Mouse (Mus musculus) heart, embryonic 14.5 days (tissue): ENCODE measurements at regions not wholly inside any gene's neighbourhood (a gene's known extent, or its start where the extent isn't known, plus 50 kb on each side); places are given as distances from the start of the nearest gene placed in this dataset.

Source experiments
- ATAC-seq: fragments of 200-750 bp; cut with Nextera tagmentation; 2 replicates; pipeline ENCODE4 v1.8.0; 2017; ENCODE audit warnings: low read depth, moderate TSS enrichment; ENCODE audit not compliant: insufficient number of reproducible peaks, insufficient read depth, low FRiP score
- H3K27ac ChIP-seq, 2 experiments: fragments of 200-500 bp in 1 of 2; fragments of 300-500 bp in 1 of 2; sonication (generic) in 1 of 2; replicated peaks in 1 of 2; 2 replicates each; pipeline ENCODE4 v1.5.1; 2012 to 2014; ENCODE audit warnings: low read depth in 2 of 2, low read length in 2 of 2, control low read depth in 1 of 2, mild to moderate bottlenecking in 1 of 2, mixed read lengths in 1 of 2; ENCODE audit not compliant: control insufficient read depth in 1 of 2, insufficient read depth in 1 of 2
- H3K27me3 ChIP-seq: fragments of 300-500 bp; sonication (generic); 2 replicates; pipeline ENCODE4 v1.6.1; 2014; ENCODE audit warnings: mild to moderate bottlenecking, low read length, control low read depth; ENCODE audit not compliant: control insufficient read depth, insufficient read depth
- H3K36me3 ChIP-seq: fragments of 300-500 bp; sonication (generic); 2 replicates; pipeline ENCODE4 v1.6.1; 2014; ENCODE audit warnings: mild to moderate bottlenecking, control low read depth, low read length, mixed read lengths; ENCODE audit not compliant: control insufficient read depth, insufficient read depth
- H3K4me1 ChIP-seq, 2 experiments: fragments of 200-500 bp in 1 of 2; fragments of 300-500 bp in 1 of 2; sonication (generic) in 1 of 2; 2 replicates each; pipeline ENCODE4 v1.6.1; 2012 to 2014; ENCODE audit warnings: low read length in 2 of 2, control low read depth in 1 of 2, mixed read lengths in 1 of 2; ENCODE audit not compliant: control insufficient read depth in 2 of 2, insufficient read depth in 2 of 2
- H3K4me2 ChIP-seq: fragments of 300-500 bp; sonication (generic); 2 replicates; pipeline ENCODE4 v1.6.1; 2014; ENCODE audit warnings: mild to moderate bottlenecking, low read length
- H3K4me3 ChIP-seq, 2 experiments: fragments of 200-500 bp in 1 of 2; fragments of 300-500 bp in 1 of 2; sonication (generic) in 1 of 2; 2 replicates each; pipeline ENCODE4 v1.5.1; 2012 to 2014; ENCODE audit warnings: low read length in 2 of 2, mild to moderate bottlenecking in 2 of 2, control low read depth in 1 of 2, low read depth in 1 of 2, moderate library complexity in 1 of 2; ENCODE audit not compliant: control insufficient read depth in 1 of 2, insufficient read depth in 1 of 2
- H3K9ac ChIP-seq: fragments of 300-500 bp; sonication (generic); 2 replicates; pipeline ENCODE4 v1.6.1; 2014; ENCODE audit warnings: mild to moderate bottlenecking, low read length
- H3K9me3 ChIP-seq: fragments of 300-500 bp; sonication (generic); 2 replicates; pipeline ENCODE4 v1.6.1; 2016; ENCODE audit warnings: low read length, control low read depth; ENCODE audit not compliant: control insufficient read depth
- WGBS: fragments of 180-500 bp; shearing (Covaris S2); extraction: QIAGEN DNeasy Blood & Tissue Kit; methylation state at CpG from one replicate; pipeline ENCODE4 v1.1.7; 2014; 5-methylcytosine and 5-hydroxymethylcytosine counted together

DNA sequence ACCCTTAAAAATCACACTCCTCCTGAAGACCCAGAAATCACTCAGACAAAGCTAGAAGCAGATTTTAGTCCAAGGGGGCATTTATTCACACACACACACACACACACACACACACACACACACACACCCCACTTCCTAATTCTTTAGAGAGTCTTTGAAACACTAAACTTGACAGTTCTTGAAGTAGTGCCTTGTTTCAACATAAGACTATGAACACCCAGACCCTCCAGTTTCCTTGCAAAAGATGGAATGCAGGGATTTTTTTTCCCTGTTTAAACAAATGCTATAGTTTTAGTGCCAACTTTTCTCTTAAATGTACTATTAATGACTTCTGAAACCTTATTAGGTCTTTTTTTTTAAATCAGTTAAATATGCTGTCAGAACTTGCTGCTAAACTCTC is 279.2 kb upstream of the Fat1 start:
- H3K9ac ChIP-seq, result no peak overlapping the region
- H3K4me1 ChIP-seq, result no peaks in the 10 kb centered on the region
- H3K27ac ChIP-seq, result no peak overlapping the region
- no peak for ATAC-seq
- no peaks in the 10 kb centered on the region for H3K36me3 ChIP-seq
- no peak overlapping the region for H3K4me2 ChIP-seq
- H3K9me3 ChIP-seq, result no peaks in the 10 kb centered on the region
- H3K4me3 ChIP-seq, result no peak overlapping the region
- no peaks in the 10 kb centered on the region for H3K27me3 ChIP-seq

DNA sequence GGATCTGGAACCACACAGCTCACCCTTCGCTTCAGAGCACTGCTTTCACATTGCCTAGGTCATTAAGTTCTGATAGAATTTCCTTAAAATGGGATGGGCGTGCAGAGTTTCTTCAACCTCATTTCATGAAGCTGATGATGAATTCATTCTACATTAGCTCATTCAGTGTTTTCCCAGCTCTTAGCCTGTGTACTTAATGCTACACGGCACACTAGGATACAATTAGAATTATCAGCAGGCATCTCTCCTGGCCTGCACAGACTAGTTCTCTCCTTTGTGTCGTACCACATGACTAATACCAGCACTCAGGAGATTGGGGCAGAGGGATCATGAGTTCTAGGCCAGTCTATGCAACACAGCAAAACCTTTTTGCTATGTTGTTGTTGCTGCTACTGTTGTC is 278.8 kb upstream of the Fat1 start:
- no peaks in the 10 kb centered on the region for H3K4me1 ChIP-seq
- 62% methylated on average over 4 of the region's 4 CpGs for WGBS
- H3K4me2 ChIP-seq, result no peak overlapping the region
- no peaks in the 10 kb centered on the region for H3K27me3 ChIP-seq
- H3K4me3 ChIP-seq, result no peak overlapping the region
- H3K9me3 ChIP-seq, result no peaks in the 10 kb centered on the region
- no peak overlapping the region for H3K9ac ChIP-seq
- no peak for ATAC-seq
- no peaks in the 10 kb centered on the region for H3K36me3 ChIP-seq
- no peak overlapping the region for H3K27ac ChIP-seq

DNA sequence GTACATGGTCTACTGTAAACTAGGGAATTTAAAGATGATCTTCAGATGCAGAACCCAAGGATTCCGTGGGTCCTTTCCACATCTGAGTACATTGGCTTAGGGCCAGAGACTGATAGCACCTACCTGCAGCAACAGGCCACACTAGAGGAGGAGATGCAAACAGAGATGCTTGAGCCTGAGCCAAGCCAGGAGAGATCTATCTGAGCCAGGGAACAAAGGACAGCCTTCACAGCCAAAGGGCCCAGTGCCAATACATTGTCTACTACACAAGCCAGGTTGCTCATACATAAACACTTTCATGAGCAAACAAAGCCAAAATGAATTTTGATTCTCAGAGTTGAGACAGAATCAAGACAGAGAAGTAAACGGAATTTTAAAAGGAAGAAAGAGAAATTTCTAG is 273.6 kb upstream of the Fat1 start:
- Histone ChIP-seq H3K4me3 (no peak overlapping the region), H3K9me3 (no peaks in the 10 kb centered on the region), H3K9ac (no peak overlapping the region), H3K4me2 (no peak overlapping the region), H3K27me3 (no peaks in the 10 kb centered on the region), H3K4me1 (no peaks in the 10 kb centered on the region), H3K27ac (no peak overlapping the region), H3K36me3 (no peaks in the 10 kb centered on the region)
- WGBS, result 70% methylated on average over 2 of the region's 2 CpGs
- no peak for ATAC-seq

DNA sequence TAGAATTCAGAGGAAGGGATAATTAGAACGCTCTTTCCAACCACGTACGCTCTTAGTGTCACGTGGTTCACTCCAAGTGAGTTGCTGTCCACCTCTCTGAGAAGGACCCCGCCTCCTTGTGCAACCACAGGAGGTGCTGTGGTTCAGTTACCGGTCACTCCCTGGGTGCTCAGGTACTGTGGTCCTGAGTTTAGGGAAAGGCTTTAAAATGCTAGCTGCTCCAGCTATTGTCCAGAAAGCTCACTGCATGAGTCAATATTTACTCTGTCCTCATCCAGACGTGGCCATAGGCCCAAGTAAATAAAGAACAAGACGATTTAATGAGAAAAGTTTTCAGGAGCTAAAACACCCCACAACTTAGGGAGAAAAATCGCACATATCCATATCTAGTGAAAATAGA is 248.1 kb upstream of the Fat1 start:
- Histone ChIP-seq H3K9ac (no peak overlapping the region), H3K36me3 (no peaks in the 10 kb centered on the region), H3K27ac (no peak overlapping the region), H3K9me3 (no peaks in the 10 kb centered on the region), H3K4me2 (no peak overlapping the region), H3K27me3 (no peaks in the 10 kb centered on the region), H3K4me3 (no peak overlapping the region), H3K4me1 (peaks cover 2 to 8% of the 10 kb centered on the region in 2 experiments; a peak in 2 of 4 replicates)
- 86% methylated on average over 9 of the region's 9 CpGs for WGBS
- no peak for ATAC-seq

DNA sequence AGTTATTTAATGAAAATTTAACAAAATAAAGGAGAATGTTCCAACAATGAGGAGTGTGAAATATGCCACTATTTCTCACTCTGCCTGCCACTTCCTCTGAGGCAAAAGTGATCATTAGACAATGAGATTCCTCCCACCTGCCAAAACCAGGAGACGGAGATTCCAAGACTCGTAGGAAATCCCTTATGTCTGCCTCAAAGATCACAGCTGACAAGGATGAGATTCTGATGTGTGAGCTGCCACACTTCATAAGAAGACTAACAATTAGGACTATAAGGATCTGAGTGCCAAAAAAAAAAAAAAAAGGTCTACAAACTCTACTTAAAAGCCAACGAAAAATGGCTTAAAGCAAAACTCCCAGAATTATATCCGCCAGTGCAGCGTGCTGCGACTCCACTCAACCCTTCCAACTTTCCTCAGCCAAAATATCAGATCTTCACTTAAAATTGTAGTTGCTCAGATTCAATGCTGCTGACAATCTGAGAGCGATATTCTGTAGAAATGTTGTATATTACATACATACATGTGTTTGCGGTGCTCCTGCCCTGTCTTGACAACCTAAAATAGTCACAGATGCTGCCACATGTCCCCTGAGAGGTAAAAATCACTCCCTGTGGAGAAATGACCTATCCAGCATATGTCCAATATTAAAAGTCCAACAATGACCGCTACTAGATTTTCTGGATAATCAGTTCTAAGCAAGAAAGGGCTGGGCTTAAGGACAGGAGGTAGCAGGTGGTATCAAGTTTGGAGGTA is 245.2 kb upstream of the Fat1 start:
- Histone ChIP-seq H3K36me3 (no peaks in the 10 kb centered on the region), H3K4me3 (no peak overlapping the region), H3K4me2 (no peak overlapping the region), H3K27me3 (no peaks in the 10 kb centered on the region), H3K4me1 (peaks cover 7 to 27% of the 10 kb centered on the region in 2 experiments), H3K27ac (no peak overlapping the region), H3K9ac (no peak overlapping the region), H3K9me3 (no peaks in the 10 kb centered on the region)
- ATAC-seq, result no peak
- WGBS, result 90% methylated on average over 9 of the region's 9 CpGs

- Histone ChIP-seq H3K27me3 (no peaks in the 10 kb centered on the region), H3K4me2 (no peak overlapping the region), H3K9me3 (no peaks in the 10 kb centered on the region), H3K9ac (no peak overlapping the region), H3K4me3 (no peak overlapping the region), H3K36me3 (no peaks in the 10 kb centered on the region), H3K4me1 (peaks cover 7 to 27% of the 10 kb centered on the region in 2 experiments), H3K27ac (no peak overlapping the region)
- 70% methylated on average over 4 of the region's 4 CpGs for WGBS
- ATAC-seq, result no peak
These were observed 244.7 kb upstream of the Fat1 start for GRCm38 (mm10) chr8:44690593-44690950.

DNA sequence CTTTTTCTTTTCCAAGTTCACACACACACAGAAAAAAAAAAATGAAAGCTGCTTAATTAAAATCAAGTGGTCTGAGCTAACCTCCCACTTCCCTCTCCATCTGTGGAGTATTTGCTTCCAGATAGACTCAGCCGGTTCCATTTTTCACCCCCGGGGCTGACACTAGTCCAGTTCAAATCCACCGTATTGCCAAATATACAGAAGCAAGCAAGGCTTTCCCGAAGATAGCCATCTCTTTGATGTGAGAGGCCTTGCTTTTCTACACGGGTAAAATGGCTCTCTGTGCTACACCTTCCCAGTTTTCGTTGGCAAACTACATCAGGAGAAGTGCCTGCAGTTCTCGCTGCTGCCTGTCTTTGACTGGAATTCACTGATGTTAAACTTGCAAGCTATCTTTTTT is 244.1 kb upstream of the Fat1 start:
- ATAC-seq, result no peak
- Histone ChIP-seq H3K9ac (no peak overlapping the region), H3K4me1 (peaks cover 10 to 33% of the 10 kb centered on the region in 2 experiments), H3K9me3 (no peaks in the 10 kb centered on the region), H3K27me3 (no peaks in the 10 kb centered on the region), H3K27ac (no peak overlapping the region), H3K36me3 (no peaks in the 10 kb centered on the region), H3K4me2 (no peak overlapping the region), H3K4me3 (no peak overlapping the region)
- WGBS, result 55% methylated on average over 7 of the region's 7 CpGs

DNA sequence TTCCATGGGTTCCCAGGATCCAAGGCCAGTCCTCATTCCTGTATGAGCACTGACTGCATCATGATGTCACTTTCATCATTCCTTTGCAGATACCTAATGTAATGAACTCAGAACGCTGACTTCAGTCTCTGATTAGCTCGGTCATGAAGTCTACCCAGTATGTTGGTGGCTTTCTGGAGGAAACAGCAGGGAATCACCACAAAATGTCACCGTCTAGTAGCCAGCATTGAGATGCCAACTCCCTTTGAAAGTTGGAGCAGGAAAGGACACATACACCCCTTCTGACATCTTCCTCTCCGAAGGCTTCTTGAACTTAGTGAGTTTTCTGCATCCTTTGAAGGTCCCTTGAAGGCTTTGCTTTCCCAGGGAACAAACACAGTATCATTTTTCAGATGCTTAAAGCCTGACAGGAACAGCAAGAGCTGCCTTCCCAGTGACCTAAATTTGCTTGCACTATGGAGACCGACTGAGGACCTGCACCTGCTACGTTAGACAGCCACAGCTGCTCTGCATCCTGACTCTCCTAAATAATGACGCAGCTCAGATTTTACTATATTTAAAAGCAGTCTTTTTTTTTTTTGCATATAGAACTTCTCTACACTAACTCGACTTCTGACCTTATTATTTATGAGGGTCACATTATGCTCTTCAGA is 243.1 kb upstream of the Fat1 start:
- WGBS, result 76% methylated on average over 8 of the region's 8 CpGs
- H3K4me1 ChIP-seq, result peaks cover 13 to 38% of the 10 kb centered on the region in 2 experiments
- H3K27me3 ChIP-seq, result no peaks in the 10 kb centered on the region
- H3K4me3 ChIP-seq, result no peak overlapping the region
- no peaks in the 10 kb centered on the region for H3K36me3 ChIP-seq
- ATAC-seq, result no peak
- no peaks in the 10 kb centered on the region for H3K9me3 ChIP-seq
- no peak overlapping the region for H3K27ac ChIP-seq
- H3K9ac ChIP-seq, result no peak overlapping the region
- H3K4me2 ChIP-seq, result no peak overlapping the region
